Mouse (Mus musculus): ENCODE measurements around the gene Pias3. TPM values are rescaled to one million over a fixed set of nuclear protein-coding genes. Genes with fewer than 3 reads are reported as not detected.
"Not testable (repeated sequence)": the region's sequence is repeated elsewhere in the genome, so short reads cannot be mapped to it uniquely, and the experiment has no call there.

The Pias3 gene
- polyA plus RNA-seq, 1 experiment from 2014 or later = 32.6 TPM

DNA sequence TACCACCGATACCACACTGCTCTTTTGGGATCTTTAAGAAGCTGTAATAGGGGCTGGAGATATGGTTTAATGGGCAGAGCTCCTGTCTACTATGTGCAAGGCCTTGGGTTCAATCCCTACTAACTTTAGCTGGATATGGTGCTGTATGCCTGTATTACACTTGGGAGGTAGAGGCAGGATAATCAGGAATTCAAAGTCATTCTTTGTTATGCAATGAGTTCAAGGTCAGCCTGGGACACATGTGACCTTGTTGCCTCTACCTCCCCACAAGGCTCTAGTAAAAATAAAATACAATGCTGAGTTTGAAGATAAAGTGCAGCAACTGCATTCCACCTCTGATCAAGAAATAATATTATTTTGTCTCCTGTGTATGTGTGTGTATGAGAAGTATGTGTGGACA is 37.8 kb downstream of the Pias3 start:
- no peak for ATAC-seq
- H3K4me2 ChIP-seq (ENCODE audit: low read length) = no peak overlapping the region
- no peak overlapping the region for H3K27ac ChIP-seq (ENCODE audit: low read length)
- peaks cover 7% of the 10 kb centered on the region for H3K4me1 ChIP-seq (replicated peaks; ENCODE audit: control insufficient read depth, insufficient read depth, low read length)
- H3K27me3 ChIP-seq (replicated peaks; ENCODE audit: control insufficient read depth, insufficient read depth, low read length) = no peaks in the 10 kb centered on the region
- no peak overlapping the region for H3K4me3 ChIP-seq (replicated peaks; ENCODE audit: low read length)
- H3K9ac ChIP-seq (replicated peaks; ENCODE audit: low read depth, low read length) = no peak overlapping the region
- H3K9me3 ChIP-seq (ENCODE audit: control insufficient read depth, low read length) = no peaks in the 10 kb centered on the region
- WGBS = 89% methylated on average over 1 of the region's 1 CpGs
- H3K36me3 ChIP-seq (ENCODE audit: control insufficient read depth, insufficient read depth) = no peaks in the 10 kb centered on the region

DNA sequence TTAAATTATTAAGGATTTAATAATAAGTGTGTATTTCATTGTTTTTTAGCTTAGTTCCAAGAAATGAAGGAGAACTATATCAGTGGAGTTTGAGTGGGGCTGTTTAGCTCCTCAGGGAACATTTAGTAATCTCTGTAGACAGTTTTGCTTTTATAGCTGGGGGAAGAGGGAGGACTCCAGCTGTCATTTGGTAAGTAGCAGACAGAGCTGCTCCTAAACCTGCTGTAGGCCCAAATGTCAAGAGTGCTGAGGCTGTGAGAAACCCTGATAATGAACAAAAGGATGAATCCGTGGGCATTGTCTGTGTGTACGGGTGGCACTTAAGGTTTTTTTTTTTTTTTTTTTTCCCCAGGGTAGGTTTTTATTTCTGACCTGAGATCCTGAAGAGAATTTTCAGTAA is 39.0 kb downstream of the Pias3 start:
- H3K9ac ChIP-seq (replicated peaks; ENCODE audit: low read depth, low read length) = no peak overlapping the region
- H3K36me3 ChIP-seq (ENCODE audit: control insufficient read depth, insufficient read depth) = no peaks in the 10 kb centered on the region
- WGBS = 93% methylated on average over 2 of the region's 2 CpGs
- H3K4me1 ChIP-seq (replicated peaks; ENCODE audit: control insufficient read depth, insufficient read depth, low read length) = peaks cover 5% of the 10 kb centered on the region; the same call in 1 of the 2 replicates
- H3K27me3 ChIP-seq (replicated peaks; ENCODE audit: control insufficient read depth, insufficient read depth, low read length) = no peaks in the 10 kb centered on the region
- no peaks in the 10 kb centered on the region for H3K9me3 ChIP-seq (ENCODE audit: control insufficient read depth, low read length)
- ATAC-seq = no peak
- no peak overlapping the region for H3K27ac ChIP-seq (ENCODE audit: low read length)
- H3K4me3 ChIP-seq (replicated peaks; ENCODE audit: low read length) = no peak overlapping the region
- no peak overlapping the region for H3K4me2 ChIP-seq (ENCODE audit: low read length)

DNA sequence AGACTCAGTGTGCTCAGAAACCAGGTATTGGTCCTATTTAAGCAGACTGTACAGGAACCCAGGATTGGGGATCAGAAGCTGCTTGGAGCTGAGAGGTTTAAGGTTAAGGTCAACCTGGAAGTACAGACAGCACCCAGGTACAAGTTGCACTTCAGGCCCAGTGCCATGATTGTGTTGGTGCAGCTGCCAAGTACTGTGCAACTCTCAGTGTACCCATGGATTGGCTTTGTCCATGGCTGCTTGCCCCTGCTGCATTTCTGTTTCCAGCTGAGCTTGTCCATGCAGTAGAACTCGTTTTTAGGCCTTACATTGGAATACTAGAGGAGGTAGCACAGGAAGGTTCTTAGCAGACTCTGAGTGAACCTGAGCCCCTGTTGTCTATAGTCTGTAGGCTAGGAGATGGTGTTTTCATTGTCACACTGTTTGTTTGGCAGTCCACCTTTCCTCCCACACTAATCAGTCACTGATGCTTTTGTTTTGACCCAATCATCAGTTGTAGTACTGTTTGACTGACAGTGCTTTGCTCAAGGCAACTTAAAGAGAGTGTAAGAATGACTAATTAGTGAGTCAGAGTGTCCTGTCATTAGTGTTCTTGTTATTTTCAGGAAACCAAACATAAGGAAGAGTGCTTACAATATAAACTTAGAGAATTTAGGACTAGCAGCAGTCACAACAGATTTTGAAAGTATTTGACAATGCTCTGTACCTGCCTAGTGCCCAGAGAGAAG is 41.0 kb downstream of the Pias3 start:
- H3K27me3 ChIP-seq (replicated peaks; ENCODE audit: control insufficient read depth, insufficient read depth, low read length) = no peaks in the 10 kb centered on the region
- no peak overlapping the region for H3K27ac ChIP-seq (ENCODE audit: low read length)
- no peaks in the 10 kb centered on the region for H3K9me3 ChIP-seq (ENCODE audit: control insufficient read depth, low read length)
- 0 out of 2 replicates have a peak, but pooled peaks cover 2% of the 10 kb centered on the region for H3K4me1 ChIP-seq (replicated peaks; ENCODE audit: control insufficient read depth, insufficient read depth, low read length)
- 37% methylated on average over 1 of the region's 1 CpGs for WGBS
- no peak overlapping the region for H3K9ac ChIP-seq (replicated peaks; ENCODE audit: low read depth, low read length)
- H3K4me2 ChIP-seq (ENCODE audit: low read length) = no peak overlapping the region
- H3K4me3 ChIP-seq (replicated peaks; ENCODE audit: low read length) = no peak overlapping the region
- no peak for ATAC-seq
- no peaks in the 10 kb centered on the region for H3K36me3 ChIP-seq (ENCODE audit: control insufficient read depth, insufficient read depth)

DNA sequence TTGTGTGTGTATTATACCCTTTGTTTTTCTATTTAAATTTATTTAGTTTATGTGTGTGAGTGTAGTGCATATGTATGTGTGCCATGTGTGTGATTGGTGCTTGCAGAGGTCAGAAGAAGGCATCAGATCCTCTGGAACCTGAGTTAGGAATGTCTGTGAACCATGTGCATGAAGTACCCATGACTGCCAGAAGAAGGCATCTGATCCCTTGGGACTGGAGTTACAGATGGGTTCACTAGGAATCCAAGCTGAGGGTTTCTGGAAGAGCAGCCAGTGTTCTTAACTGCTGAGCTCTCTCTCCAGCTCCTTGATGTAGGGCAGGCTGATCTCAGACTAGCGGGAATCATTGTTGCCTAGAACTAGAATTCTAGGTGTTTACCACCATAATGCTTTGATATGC is 41.8 kb downstream of the Pias3 start:
- Histone ChIP-seq H3K4me3 (replicated peaks; ENCODE audit: low read length) (no peak overlapping the region), H3K27ac (ENCODE audit: low read length) (no peak overlapping the region), H3K4me1 (replicated peaks; ENCODE audit: control insufficient read depth, insufficient read depth, low read length) (0 out of 2 replicates have a peak, but pooled peaks cover 2% of the 10 kb centered on the region), H3K27me3 (replicated peaks; ENCODE audit: control insufficient read depth, insufficient read depth, low read length) (no peaks in the 10 kb centered on the region), H3K4me2 (ENCODE audit: low read length) (no peak overlapping the region), H3K9me3 (ENCODE audit: control insufficient read depth, low read length) (no peaks in the 10 kb centered on the region), H3K9ac (replicated peaks; ENCODE audit: low read depth, low read length) (no peak overlapping the region), H3K36me3 (ENCODE audit: control insufficient read depth, insufficient read depth) (no peaks in the 10 kb centered on the region)
- 97% methylated on average over 1 of the region's 1 CpGs for WGBS
- ATAC-seq = no peak

DNA sequence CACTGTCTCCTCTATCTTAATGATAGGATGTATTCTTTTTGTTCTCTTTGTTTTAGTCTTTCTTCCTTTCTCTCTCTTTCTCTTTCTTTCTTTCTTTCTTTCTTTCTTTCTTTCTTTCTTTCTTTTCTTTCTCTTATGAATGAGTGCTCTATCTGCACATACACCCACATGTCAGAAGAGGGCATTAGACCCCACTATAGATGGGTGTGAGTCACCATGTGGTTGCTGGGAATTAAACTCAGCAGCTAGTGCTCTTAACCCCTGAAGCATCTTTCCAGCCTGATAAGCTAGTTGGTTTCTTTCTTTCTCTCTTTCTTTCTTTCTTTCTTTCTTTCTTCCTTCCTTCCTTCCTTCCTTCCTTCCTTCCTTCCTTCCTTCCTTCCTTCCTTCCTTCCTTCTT is 44.1 kb downstream of the Pias3 start:
- not testable (repeated sequence) for ATAC-seq; H3K27me3 ChIP-seq (replicated peaks; ENCODE audit: control insufficient read depth, insufficient read depth, low read length); H3K27ac ChIP-seq (ENCODE audit: low read length); H3K4me3 ChIP-seq (replicated peaks; ENCODE audit: low read length); H3K4me2 ChIP-seq (ENCODE audit: low read length); H3K9me3 ChIP-seq (ENCODE audit: control insufficient read depth, low read length); H3K4me1 ChIP-seq (replicated peaks; ENCODE audit: control insufficient read depth, insufficient read depth, low read length); H3K9ac ChIP-seq (replicated peaks; ENCODE audit: low read depth, low read length); H3K36me3 ChIP-seq (ENCODE audit: control insufficient read depth, insufficient read depth)

DNA sequence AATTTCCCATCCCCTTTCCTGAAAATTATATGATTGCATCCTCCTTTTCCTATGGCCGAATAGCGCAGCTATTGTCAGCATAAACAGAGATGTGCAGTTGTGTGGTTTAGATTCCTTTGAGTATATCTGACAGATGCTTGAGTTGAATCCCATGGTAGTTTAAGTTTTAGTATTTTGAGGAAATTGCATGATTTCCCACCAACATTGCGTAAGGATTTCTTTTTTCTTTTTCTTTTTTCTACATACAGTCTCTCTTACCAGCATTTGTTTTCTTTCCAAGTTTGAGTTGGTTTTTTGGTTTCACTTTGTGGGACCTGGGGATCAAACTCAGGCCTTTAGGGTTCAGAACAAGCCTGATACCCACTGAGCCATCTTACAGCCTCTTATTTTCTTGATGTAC is 48.2 kb downstream of the Pias3 start:
- ATAC-seq = no peak
- no peaks in the 10 kb centered on the region for H3K4me1 ChIP-seq (replicated peaks; ENCODE audit: control insufficient read depth, insufficient read depth, low read length)

DNA sequence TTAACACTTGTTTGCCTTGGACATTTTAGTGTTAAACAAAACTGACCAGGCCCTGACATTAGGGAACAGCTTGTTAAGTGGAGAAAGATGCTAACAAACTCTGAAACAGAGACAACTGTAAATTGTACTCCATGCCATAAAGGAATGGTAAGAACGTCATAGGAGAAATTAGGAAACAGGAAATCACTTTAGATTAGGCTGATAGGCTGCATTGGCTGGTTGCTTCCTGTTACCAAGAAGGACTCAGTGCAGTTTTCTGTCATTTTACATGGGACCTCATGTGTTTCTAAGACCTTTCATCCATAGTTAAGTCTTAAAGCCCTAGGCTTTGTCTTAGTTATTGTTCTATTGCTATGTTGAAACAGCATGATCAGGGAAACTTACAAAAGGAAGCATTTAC is 50.6 kb downstream of the Pias3 start:
- Histone ChIP-seq H3K4me1 (replicated peaks; ENCODE audit: control insufficient read depth, insufficient read depth, low read length) (no peaks in the 10 kb centered on the region), H3K36me3 (ENCODE audit: control insufficient read depth, insufficient read depth) (no peaks in the 10 kb centered on the region), H3K27me3 (replicated peaks; ENCODE audit: control insufficient read depth, insufficient read depth, low read length) (no peaks in the 10 kb centered on the region), H3K4me2 (ENCODE audit: low read length) (no peak overlapping the region), H3K9me3 (ENCODE audit: control insufficient read depth, low read length) (no peaks in the 10 kb centered on the region), H3K4me3 (replicated peaks; ENCODE audit: low read length) (no peak overlapping the region), H3K9ac (replicated peaks; ENCODE audit: low read depth, low read length) (no peak overlapping the region), H3K27ac (ENCODE audit: low read length) (no peak overlapping the region)
- 93% methylated on average over 1 of the region's 1 CpGs for WGBS
- no peak for ATAC-seq

More for the DNA sequence above, 48.2 kb downstream of the Pias3 start:
- H3K27ac ChIP-seq (ENCODE audit: low read length) = no peak overlapping the region
- no peak overlapping the region for H3K4me2 ChIP-seq (ENCODE audit: low read length)
- 94% methylated on average over 3 of the region's 3 CpGs for WGBS
- H3K9ac ChIP-seq (replicated peaks; ENCODE audit: low read depth, low read length) = no peak overlapping the region
- no peak overlapping the region for H3K4me3 ChIP-seq (replicated peaks; ENCODE audit: low read length)
- no peaks in the 10 kb centered on the region for H3K9me3 ChIP-seq (ENCODE audit: control insufficient read depth, low read length)
- H3K27me3 ChIP-seq (replicated peaks; ENCODE audit: control insufficient read depth, insufficient read depth, low read length) = no peaks in the 10 kb centered on the region
- no peaks in the 10 kb centered on the region for H3K36me3 ChIP-seq (ENCODE audit: control insufficient read depth, insufficient read depth)

Other genes starting within 250 kb of the Pias3 start
- gene BC107364, start 244.1 kb upstream of the Pias3 start, polyA plus RNA-seq (2015; fragmentation: Nextera tagmentation; extraction: Ambion mirVana) = not detected in 2 replicates
- 0.66 and 1.1 TPM in 2 replicates for gene Hfe2, start 171.2 kb upstream of the Pias3 start, polyA plus RNA-seq (2015; fragmentation: Nextera tagmentation; extraction: Ambion mirVana)
- gene Txnip, start 138.4 kb upstream of the Pias3 start, polyA plus RNA-seq (2015; fragmentation: Nextera tagmentation; extraction: Ambion mirVana) = 63.4 and 75.9 TPM in 2 replicates
- 1.6 and 1.8 TPM in 2 replicates for gene Gm16253, start 119.4 kb upstream of the Pias3 start, polyA plus RNA-seq (2015; fragmentation: Nextera tagmentation; extraction: Ambion mirVana)
- 38.7 and 43.1 TPM in 2 replicates for gene Polr3gl, start 102.2 kb upstream of the Pias3 start, polyA plus RNA-seq (2015; fragmentation: Nextera tagmentation; extraction: Ambion mirVana)
- 16.2 and 21.9 TPM in 2 replicates for gene Ankrd34a, start 99.7 kb upstream of the Pias3 start, polyA plus RNA-seq (2015; fragmentation: Nextera tagmentation; extraction: Ambion mirVana)
- gene Lix1l, start 95.2 kb upstream of the Pias3 start, polyA plus RNA-seq (2015; fragmentation: Nextera tagmentation; extraction: Ambion mirVana) = 6.3 and 7.5 TPM in 2 replicates
- 123 and 132 TPM in 2 replicates for gene Rbm8a, start 66.5 kb upstream of the Pias3 start, polyA plus RNA-seq (2015; fragmentation: Nextera tagmentation; extraction: Ambion mirVana)
- gene Pex11b, start 61.0 kb upstream of the Pias3 start, polyA plus RNA-seq (2015; fragmentation: Nextera tagmentation; extraction: Ambion mirVana) = 55.1 and 61.6 TPM in 2 replicates
- gene Gm42957, start 60.9 kb upstream of the Pias3 start, polyA plus RNA-seq (2015; fragmentation: Nextera tagmentation; extraction: Ambion mirVana) = 0.10 and 0.13 TPM in 2 replicates
- gene Itga10, start 50.8 kb upstream of the Pias3 start, polyA plus RNA-seq (2015; fragmentation: Nextera tagmentation; extraction: Ambion mirVana) = 0.75 and 1.3 TPM in 2 replicates
- gene Ankrd35, start 26.3 kb upstream of the Pias3 start, polyA plus RNA-seq (2015; fragmentation: Nextera tagmentation; extraction: Ambion mirVana) = 1.2 and 3.5 TPM in 2 replicates
- gene Nudt17, start 12.2 kb downstream of the Pias3 start, polyA plus RNA-seq (2015; fragmentation: Nextera tagmentation; extraction: Ambion mirVana) = 4.8 and 6.2 TPM in 2 replicates
- gene Polr3c, start 31.2 kb downstream of the Pias3 start, polyA plus RNA-seq (2015; fragmentation: Nextera tagmentation; extraction: Ambion mirVana) = 32.2 and 33.9 TPM in 2 replicates
- gene Rnf115, start 31.3 kb downstream of the Pias3 start, polyA plus RNA-seq (2015; fragmentation: Nextera tagmentation; extraction: Ambion mirVana) = 59.8 and 65.1 TPM in 2 replicates
- gene Pdzk1, start 132.9 kb downstream of the Pias3 start, polyA plus RNA-seq (2015; fragmentation: Nextera tagmentation; extraction: Ambion mirVana) = 0.11 and 0.20 TPM in 2 replicates
- 0.08 and 0.22 TPM in 2 replicates for gene Cd160, start 133.0 kb downstream of the Pias3 start, polyA plus RNA-seq (2015; fragmentation: Nextera tagmentation; extraction: Ambion mirVana)
- 2.9 and 3.6 TPM in 2 replicates for gene Gja5, start 208.3 kb downstream of the Pias3 start, polyA plus RNA-seq (2015; fragmentation: Nextera tagmentation; extraction: Ambion mirVana)
- 33.1 and 43.7 TPM in 2 replicates for gene Gpr89, start 209.0 kb downstream of the Pias3 start, polyA plus RNA-seq (2015; fragmentation: Nextera tagmentation; extraction: Ambion mirVana)
- gene Gja8, start 229.6 kb downstream of the Pias3 start, polyA plus RNA-seq (2015; fragmentation: Nextera tagmentation; extraction: Ambion mirVana) = not detected in 2 replicates